Mouse (Mus musculus): ENCODE measurements around the gene Aff3.

Aff3 gene

DNA sequence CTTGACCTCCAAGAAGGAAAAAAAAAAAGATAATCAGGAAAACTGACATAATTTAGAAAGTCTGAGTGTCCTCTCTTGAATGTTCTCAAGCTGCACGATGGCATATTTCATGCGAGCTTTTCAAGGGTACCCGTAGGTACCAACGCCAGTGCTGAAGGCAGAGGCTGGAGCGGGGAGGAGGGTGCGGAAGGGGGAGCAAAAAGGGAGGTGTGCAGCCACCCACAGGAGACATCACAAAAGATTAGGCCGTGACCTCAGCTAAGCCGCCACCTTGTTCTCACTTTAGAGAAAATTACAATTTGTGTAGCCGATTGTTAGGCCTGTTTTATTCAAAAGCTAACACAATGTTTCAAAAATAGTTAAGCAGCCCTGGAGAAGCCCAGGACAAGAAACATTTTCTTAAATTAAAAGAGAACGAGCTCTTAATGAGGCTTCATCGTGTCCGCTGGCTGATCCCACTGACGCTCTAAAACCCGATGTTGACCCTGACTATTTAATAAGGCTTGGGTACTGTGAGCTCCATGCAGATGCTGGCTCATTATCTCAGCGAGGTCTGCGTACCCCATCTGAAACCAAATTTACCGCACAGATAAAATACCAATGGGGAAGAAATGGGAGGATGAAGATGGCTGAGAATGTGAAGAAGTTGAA lies 274.4 kb downstream of the Aff3 start:
- in situ Hi-C loops (cut with MboI; ENCODE audit: low pct_unique_long_range_greater_than_20kb in 1 of 2, low sequenced_read_pairs in 2 of 2, unreplicated experiment in 1 of 2): loop anchor here in 1 of 2 experiments (25.0 kb wide), 1 partner anchor 372 kb away; no protein-coding TSS in a partner anchor

DNA sequence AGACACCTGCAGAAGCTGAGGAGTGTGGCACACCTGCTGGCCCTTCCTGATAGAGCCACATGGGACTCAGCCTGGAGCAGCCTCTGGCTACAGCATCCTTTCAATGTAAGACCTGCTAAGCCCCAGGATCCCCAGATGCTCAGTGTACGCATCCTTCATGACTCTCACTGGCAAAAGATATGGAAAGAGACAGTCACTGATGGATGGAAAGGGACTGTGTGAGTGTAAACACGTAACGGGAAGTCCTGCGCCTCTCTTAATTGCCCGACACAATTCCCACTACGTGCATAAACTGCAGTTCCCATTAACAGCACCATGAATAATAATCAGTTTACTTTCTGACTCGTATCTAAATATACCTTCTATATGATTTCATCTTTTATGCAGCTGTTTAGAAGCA lies 275.2 kb downstream of the Aff3 start:
- in situ Hi-C loops (cut with MboI; ENCODE audit: low pct_unique_long_range_greater_than_20kb in 1 of 2, low sequenced_read_pairs in 2 of 2, unreplicated experiment in 1 of 2): loop anchor here in 1 of 2 experiments (25.0 kb wide), 1 partner anchor 373 kb away; no protein-coding TSS in a partner anchor

DNA sequence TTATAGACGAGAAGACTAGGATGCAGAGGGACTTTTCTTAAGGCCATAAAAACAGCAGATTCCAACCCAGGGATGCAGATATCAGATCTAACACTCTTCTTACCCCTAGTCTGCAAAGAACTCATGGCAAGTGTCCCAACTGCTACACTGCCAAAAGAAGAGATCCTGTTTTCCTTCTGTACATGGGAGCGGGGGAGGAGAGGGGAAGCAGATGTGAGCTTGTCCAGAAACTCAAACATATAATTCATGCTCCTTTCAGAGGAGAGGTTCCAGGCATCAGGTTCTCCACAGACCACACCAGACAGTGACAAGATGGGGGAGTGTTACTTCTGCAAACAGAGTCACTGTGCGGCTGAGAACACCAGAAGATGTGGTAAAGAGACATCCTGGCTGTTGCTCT lies 276.3 kb downstream of the Aff3 start:
- in situ Hi-C loops (cut with MboI; ENCODE audit: low pct_unique_long_range_greater_than_20kb in 1 of 2, low sequenced_read_pairs in 2 of 2, unreplicated experiment in 1 of 2): loop anchor here in 1 of 2 experiments (25.0 kb wide), 1 partner anchor 374 kb away; no protein-coding TSS in a partner anchor

- in situ Hi-C loops (cut with MboI; ENCODE audit: low pct_unique_long_range_greater_than_20kb in 1 of 2, low sequenced_read_pairs in 2 of 2, unreplicated experiment in 1 of 2): loop anchor here in 1 of 2 experiments (25.0 kb wide), 1 partner anchor 375 kb away; no protein-coding TSS in a partner anchor
Measured at GRCm38 (mm10) chr1:38387438-38387837, 277.3 kb downstream of the Aff3 start.

DNA sequence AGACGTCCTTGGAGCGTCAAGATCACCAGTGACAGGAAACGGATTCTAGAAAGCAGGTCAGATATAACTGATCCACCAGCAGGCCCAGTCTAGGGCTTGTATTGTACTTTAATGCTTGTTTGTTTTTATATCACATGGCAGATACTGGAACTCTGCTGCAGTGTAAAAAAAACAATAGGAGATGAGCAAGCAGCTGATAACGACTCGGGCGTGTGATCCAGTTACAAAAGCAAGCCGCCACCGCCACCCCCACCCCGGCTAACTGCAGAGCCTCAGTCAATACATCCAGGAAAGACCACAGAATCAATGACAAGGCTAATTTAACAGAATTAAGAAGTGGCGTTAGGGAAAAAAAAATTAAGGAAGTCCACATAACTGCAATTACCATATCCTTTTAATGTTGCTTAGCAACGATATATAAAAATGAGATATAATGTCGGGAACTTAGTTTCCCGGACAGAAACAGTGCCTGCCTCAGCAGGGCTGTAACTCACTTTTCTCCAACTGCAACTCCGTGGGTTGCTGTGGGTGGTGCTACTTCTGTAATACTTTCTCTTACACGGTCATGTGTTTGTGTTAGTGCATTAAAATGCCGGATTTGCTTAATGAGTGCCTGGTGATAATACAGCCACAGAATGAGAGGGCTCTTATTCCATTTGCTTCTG lies 280.2 kb downstream of the Aff3 start:
- in situ Hi-C loops (cut with MboI; ENCODE audit: low pct_unique_long_range_greater_than_20kb in 1 of 2, low sequenced_read_pairs in 2 of 2, unreplicated experiment in 1 of 2): loop anchor here in 1 of 2 experiments (25.0 kb wide), 1 partner anchor 378 kb away; no protein-coding TSS in a partner anchor

DNA sequence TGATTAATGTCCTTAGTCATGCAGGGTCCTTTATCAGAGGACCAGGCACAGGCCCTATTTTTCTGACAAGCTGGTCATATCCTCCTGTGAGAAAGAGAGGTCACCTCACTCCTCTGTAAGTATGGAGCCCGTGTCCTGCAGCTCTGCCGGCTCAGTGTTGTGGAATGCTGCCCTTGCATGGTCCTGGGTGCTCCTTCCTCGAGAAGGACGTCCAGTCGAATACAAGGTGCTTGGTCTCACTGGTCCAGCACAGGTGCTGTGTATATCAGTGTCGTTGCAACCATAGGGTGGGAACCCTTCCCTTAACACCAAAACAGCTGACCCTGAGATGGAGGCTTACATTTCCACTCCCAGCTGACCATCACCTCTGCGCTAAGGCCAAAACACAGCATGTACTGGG lies 280.7 kb downstream of the Aff3 start:
- in situ Hi-C loops (cut with MboI; ENCODE audit: low pct_unique_long_range_greater_than_20kb in 1 of 2, low sequenced_read_pairs in 2 of 2, unreplicated experiment in 1 of 2): loop anchor here in 1 of 2 experiments (25.0 kb wide), 1 partner anchor 378 kb away; no protein-coding TSS in a partner anchor

DNA sequence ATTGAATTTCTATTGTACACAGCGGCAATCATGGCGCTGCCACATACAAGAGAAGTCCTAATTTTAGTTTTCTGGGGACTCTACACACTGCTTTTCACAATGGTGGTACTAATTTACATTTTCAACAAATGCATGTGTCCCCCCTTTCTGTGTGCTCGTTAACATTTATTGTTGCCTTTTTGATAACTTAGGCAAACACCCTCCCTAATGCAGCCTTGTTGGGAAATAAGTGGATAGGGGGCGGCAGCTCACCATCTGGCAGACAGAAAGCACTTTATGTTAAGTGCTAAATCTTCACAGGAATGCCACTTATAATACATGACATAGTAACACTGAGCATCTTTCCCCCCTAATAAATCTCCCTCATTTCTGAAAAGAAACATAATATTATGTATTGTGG lies 282.1 kb downstream of the Aff3 start:
- in situ Hi-C loops (cut with MboI; ENCODE audit: low pct_unique_long_range_greater_than_20kb in 1 of 2, low sequenced_read_pairs in 2 of 2, unreplicated experiment in 1 of 2): loop anchor here in 1 of 2 experiments (25.0 kb wide), 1 partner anchor 380 kb away; no protein-coding TSS in a partner anchor

DNA sequence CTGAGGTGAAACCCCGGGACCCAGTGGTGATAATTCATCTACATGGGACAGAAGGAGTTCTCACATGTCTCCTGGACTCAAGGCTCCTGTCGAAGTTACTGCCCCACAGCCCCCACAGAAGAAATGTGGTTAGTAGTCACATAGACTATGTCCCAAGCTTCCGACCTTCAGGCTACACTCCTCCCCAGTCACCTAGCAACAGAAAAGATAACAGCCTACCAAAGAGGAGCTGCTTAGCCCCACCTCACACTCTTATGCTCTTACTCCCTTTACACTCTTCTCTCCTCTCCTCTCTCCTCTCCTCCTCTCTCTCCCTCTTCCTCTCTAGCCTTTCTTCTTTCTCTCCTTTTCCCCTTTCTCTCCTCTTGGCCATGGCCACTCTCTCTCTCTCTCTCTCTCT lies 286.8 kb downstream of the Aff3 start:
- in situ Hi-C loops (cut with MboI; ENCODE audit: low pct_unique_long_range_greater_than_20kb in 1 of 2, low sequenced_read_pairs in 2 of 2, unreplicated experiment in 1 of 2): loop anchor here in 1 of 2 experiments (25.0 kb wide), 1 partner anchor 384 kb away; no protein-coding TSS in a partner anchor

DNA sequence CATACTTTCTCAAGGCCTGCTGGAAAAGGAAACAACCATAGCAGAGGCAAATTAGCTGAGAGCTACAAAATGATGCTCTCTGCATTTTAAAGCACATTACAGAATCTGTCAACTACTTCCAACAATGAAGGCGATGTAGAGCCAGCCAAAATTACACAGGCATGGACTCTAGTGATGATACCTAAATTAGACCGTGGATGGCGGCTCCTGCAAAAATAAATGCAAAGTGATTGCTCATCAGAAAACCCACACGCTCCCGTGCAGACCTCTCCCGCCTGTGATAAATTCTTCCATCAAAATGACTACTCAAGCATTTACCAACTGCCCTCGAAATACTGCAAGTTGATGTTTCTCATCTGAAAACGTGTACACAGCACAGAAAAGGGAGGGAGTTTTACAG lies 295.6 kb downstream of the Aff3 start:
- in situ Hi-C loops (cut with MboI; ENCODE audit: low pct_unique_long_range_greater_than_20kb in 1 of 2, low sequenced_read_pairs in 2 of 2, unreplicated experiment in 1 of 2): no loop called here

- in situ Hi-C loops (cut with MboI; ENCODE audit: low pct_unique_long_range_greater_than_20kb in 1 of 2, low sequenced_read_pairs in 2 of 2, unreplicated experiment in 1 of 2): no loop called here
Measured at GRCm38 (mm10) chr1:38368081-38368689, 296.6 kb downstream of the Aff3 start.

GRCm38 (mm10) chr1:38367404-38368080 lies 297.2 kb downstream of the Aff3 start:
- in situ Hi-C loops (cut with MboI; ENCODE audit: low pct_unique_long_range_greater_than_20kb in 1 of 2, low sequenced_read_pairs in 2 of 2, unreplicated experiment in 1 of 2): no loop called here

GRCm38 (mm10) chr1:38363856-38364255 lies 300.9 kb downstream of the Aff3 start:
- in situ Hi-C loops (cut with MboI; ENCODE audit: low pct_unique_long_range_greater_than_20kb in 1 of 2, low sequenced_read_pairs in 2 of 2, unreplicated experiment in 1 of 2): no loop called here

DNA sequence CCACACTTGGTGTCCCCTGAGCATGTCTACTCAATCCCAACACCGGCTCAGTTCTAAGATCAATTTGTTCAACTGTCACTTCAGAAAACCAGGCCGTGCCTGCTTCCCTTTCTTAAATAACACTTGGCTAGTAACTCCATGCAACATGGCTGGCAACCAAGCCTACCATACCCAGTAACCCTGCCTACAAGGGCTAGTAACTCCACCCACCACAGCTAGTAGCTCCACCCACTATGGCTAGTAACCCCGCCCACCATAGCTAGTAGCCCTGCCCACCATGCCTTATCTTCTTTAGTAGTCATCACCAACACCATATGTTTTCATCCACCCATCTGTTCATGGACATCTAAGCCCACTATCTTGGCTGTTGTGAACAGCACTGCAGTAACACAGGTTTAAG lies 302.5 kb downstream of the Aff3 start:
- in situ Hi-C loops (cut with MboI; ENCODE audit: low pct_unique_long_range_greater_than_20kb in 1 of 2, low sequenced_read_pairs in 2 of 2, unreplicated experiment in 1 of 2): no loop called here

GRCm38 (mm10) chr1:38358797-38359349 lies 305.9 kb downstream of the Aff3 start:
- in situ Hi-C loops (cut with MboI; ENCODE audit: low pct_unique_long_range_greater_than_20kb in 1 of 2, low sequenced_read_pairs in 2 of 2, unreplicated experiment in 1 of 2): no loop called here

GRCm38 (mm10) chr1:38357933-38358796 lies 306.6 kb downstream of the Aff3 start:
- in situ Hi-C loops (cut with MboI; ENCODE audit: low pct_unique_long_range_greater_than_20kb in 1 of 2, low sequenced_read_pairs in 2 of 2, unreplicated experiment in 1 of 2): no loop called here

DNA sequence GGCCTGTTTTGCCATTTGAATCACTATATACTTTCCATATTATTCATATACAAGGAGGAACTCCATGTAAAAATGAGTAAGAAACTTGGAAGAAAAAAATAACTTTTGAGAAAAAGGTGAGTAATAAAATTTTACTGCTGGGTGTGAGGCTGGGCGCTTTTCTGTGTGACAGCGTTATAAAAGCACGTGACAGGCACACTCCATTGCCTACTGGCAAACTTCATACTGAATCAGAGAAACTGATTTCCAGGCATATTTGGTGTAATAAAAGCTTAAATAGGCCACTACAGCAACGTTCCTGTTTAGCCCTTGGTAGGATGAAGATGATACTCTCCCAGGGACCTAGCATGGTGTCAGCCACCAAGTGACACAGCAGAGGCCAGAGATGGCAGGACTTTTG lies 310.2 kb downstream of the Aff3 start:
- in situ Hi-C loops (cut with MboI; ENCODE audit: low pct_unique_long_range_greater_than_20kb in 1 of 2, low sequenced_read_pairs in 2 of 2, unreplicated experiment in 1 of 2): no loop called here

GRCm38 (mm10) chr1:38347346-38347745 lies 317.4 kb downstream of the Aff3 start:
- in situ Hi-C loops (cut with MboI; ENCODE audit: low pct_unique_long_range_greater_than_20kb in 1 of 2, low sequenced_read_pairs in 2 of 2, unreplicated experiment in 1 of 2): no loop called here

DNA sequence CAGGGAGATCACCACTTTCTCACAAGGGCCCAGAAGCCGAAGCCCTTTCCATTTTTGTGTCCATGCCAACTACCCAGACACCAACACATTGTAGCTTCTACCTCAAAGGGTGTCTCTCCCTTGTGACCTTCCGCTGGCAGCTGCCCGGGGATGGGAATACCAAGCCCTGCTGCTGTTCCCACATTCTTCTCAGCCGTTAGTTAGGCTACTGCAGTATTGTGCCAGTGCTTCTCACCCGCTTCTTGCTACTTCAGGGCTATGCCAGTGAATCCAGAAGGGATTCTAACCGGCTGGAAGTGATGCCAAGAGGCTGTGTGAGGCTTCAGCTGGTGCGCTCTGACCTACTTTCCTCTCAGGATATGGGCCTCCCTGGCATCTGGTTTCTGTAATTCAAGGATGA lies 330.5 kb downstream of the Aff3 start:
- in situ Hi-C loops (cut with MboI; ENCODE audit: low pct_unique_long_range_greater_than_20kb in 1 of 2, low sequenced_read_pairs in 2 of 2, unreplicated experiment in 1 of 2): no loop called here
